Mouse (Mus musculus) T-cell, adult 2 months (primary cell): ENCODE measurements around the gene Arsk.

Experiments used
- DNase-seq: peaks from one replicate; pipeline ENCODE4 v3.0.0; 2022; ENCODE audit warnings: low spot score

The Arsk gene

GRCm38 (mm10) chr13:76024588-76024987, 73.9 kb downstream of the Arsk start:
- DNase-seq: no peak

DNA sequence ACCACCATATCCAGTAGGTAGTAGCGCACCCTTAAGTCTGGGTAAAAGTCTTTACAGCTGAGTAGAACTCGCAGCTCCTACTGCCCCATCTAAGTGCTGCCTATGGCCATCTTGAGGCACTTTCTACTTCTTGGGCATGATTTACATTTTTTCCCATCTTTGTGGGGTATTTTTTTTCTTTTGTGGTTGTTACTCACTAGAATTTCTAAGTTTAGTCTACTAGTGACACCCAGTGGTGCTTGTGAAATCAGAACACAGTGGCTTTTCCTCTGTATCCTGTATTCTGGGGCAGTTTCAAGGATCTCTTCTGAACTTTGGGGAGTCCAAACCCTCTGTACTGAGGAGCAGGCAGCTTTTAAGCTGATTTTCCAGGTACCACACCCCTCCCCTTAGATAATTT, 76.7 kb downstream of the Arsk start:
- no peak for DNase-seq

DNA sequence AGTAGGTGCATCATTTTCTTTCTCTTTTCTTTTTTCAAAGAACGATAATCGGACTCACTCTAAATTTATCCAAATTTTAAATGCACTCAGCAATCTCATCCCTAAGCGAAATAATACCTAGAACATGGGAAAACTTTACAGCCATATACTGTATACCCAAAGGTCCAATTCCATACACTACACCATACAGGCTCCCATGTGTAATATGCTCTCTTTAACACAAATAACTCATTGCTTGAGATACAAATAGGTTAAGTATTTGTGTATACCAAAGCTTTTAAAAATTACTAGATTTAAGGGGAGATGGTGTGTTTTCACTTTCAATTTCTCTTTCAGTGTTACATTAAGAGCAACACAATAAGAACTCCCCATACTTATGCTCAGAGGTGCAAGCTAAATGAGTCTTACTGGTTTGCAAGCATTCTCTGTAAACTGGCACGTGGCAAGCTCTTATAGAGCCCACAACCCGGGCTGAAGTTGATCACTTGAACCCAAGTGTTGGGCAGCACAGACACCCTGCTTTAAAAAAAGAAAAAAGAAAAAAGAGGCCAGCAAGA, 79.5 kb downstream of the Arsk start:
- DNase-seq: peak; percentile 3

DNA sequence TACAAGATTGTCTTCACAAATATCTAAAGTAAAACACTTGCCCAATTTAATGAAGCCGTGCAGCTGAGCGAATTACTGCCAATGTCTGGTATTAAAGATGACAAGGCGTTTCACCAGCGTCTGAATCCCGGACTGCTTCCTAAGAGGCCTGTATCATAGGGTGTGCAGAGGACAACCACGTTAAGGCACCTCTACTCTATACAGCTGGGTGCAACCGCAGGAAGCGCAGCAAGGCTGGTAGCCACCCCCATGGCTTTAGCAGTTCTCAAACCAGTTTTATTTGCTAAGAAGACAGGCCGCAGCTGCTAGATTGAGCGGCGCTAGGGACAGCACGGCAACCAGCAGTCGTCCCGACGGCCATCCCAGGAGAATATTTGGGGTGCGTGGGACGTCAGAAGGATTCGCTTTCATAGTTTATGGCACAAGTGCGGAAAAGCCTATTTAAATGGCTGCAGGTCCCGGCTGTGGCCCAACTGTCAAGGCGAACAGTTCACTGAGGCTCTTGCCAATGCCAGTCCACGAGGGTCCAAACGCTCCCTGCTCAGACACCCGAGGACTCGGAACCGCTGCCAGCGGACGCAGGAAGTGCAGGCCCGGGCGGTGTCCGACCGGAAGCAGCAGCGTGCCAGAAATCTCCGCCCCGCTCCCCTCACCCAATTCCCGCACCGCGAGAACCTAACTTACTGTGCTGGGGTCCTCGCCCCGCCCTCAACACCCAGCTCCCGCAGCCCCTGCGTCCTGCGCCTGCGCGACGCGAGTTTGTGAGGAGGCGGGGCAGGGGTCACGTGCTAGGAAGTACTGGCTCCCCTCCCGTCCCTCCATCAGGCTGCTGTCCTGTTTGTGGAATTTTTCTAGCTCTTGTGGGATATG, 80.3 kb downstream of the Arsk start, which contains the start of gene Rfesd:
Rfesd (minus strand) TSS at position 746 of the 870 bp plus-strand sequence.
- DNase-seq: peak; percentile 98

DNA sequence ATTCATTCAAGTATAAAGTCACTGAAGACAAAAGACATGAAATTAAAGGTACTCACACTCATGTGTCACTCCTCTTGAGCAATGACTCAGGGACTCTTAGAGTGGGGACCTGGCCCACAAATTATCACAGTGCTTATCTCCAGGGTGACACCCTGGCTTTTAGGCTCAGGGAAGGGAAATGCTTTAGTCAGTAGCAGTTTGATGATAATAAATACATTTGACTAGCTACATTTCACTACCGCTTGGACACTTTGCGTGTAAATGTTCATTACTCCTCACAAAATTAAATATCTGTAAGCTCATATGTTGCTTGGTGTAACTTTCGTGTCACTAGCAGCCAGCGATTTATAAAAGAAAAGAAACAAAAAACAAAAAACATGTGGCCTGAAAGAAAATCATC, 81.0 kb downstream of the Arsk start:
- DNase-seq: no peak

DNA sequence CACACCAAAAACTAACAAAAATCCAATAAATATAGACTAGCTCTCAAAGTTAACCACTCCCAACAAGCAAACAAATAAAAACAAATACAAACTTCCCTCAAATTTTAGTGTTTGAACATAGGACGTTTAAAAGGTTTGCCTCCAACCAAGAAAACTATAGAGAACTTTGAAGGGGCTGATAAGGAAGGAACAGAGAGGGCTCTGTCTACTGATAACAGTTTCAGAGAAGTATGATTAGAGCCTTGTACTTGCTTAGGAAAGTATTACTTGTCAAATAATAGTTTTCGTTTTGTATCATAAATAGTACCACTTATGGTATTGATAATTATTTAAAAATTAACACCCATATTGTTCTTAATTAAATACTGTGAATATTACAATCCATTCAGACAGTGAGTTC, 83.9 kb downstream of the Arsk start:
- DNase-seq: no peak
